Mouse (Mus musculus): Measurements from ENCODE around the gene Swsap1.

GRCm38 (mm10) chr9:21963417-21963816 lies 7.9 kb downstream of the Swsap1 start, which contains the start of gene Epor:
- TF ChIP-seq CTCF (IDR thresholded peaks at IDR 0.05; ENCODE audit: low read depth, low read length) (no peak), POLR2A (IDR thresholded peaks at IDR 0.05; ENCODE audit: extremely low read depth, insufficient read depth, low read length) (no peak)

Data from liver, adult 2 months (tissue).